Mouse (Mus musculus): ENCODE results near the gene Fcgr2b. TPM values are rescaled to one million over a fixed set of nuclear protein-coding genes. Genes with fewer than 3 reads are reported as not detected.

Gene Fcgr2b
- polyA plus RNA-seq, 1 experiment from 2014 or later, result 0.15 TPM

- 85% methylated on average over 11 of the region's 11 CpGs for WGBS
- H3K36me3 ChIP-seq (ENCODE audit: control insufficient read depth, insufficient read depth, low read length), result no peaks in the 10 kb centered on the region
- no peak overlapping the region for H3K27ac ChIP-seq (replicated peaks; ENCODE audit: low read depth, low read length)
- DNase-seq (ENCODE audit: low spot score) (no peak), ATAC-seq (ENCODE audit: insufficient number of reproducible peaks, low FRiP score, low TSS enrichment, low read depth) (no peak)
- H3K4me1 ChIP-seq (ENCODE audit: control insufficient read depth, insufficient read depth, low read length), result peaks cover 6% of the 10 kb centered on the region; the same call in 1 of the 2 replicates
- H3K27me3 ChIP-seq (ENCODE audit: control insufficient read depth, insufficient read depth, low read length), result peaks cover 21% of the 10 kb centered on the region
- no peak overlapping the region for H3K4me2 ChIP-seq (ENCODE audit: low read depth, severe bottlenecking)
- H3K9ac ChIP-seq (ENCODE audit: low read length), result no peak overlapping the region
- no peaks in the 10 kb centered on the region for H3K9me3 ChIP-seq (ENCODE audit: control insufficient read depth, low read length)
- H3K4me3 ChIP-seq (ENCODE audit: low read depth, low read length), result no peak overlapping the region
Observed at GRCm38 (mm10) chr1:170911907-170912660, 64.3 kb downstream of the Fcgr2b start.

Other genes starting within 250 kb of the Fcgr2b start
- 7.6 and 8.1 TPM in 2 replicates for gene Atf6, start 108.8 kb downstream of the Fcgr2b start, polyA plus RNA-seq (2014; fragmentation: Nextera tagmentation; extraction: Ambion mirVana)
- 0.72 TPM in 1 of 2 replicates, not detected in the other for gene Gm26620, start 91.5 kb downstream of the Fcgr2b start, polyA plus RNA-seq (2014; fragmentation: Nextera tagmentation; extraction: Ambion mirVana)
- 40.8 and 44.9 TPM in 2 replicates for gene Dusp12, start 91.0 kb downstream of the Fcgr2b start, polyA plus RNA-seq (2014; fragmentation: Nextera tagmentation; extraction: Ambion mirVana)
- gene Fcrlb, start 63.6 kb downstream of the Fcgr2b start, polyA plus RNA-seq (2014; fragmentation: Nextera tagmentation; extraction: Ambion mirVana), result not detected in 2 replicates
- gene Fcrla, start 49.0 kb downstream of the Fcgr2b start, polyA plus RNA-seq (2014; fragmentation: Nextera tagmentation; extraction: Ambion mirVana), result not detected in 2 replicates
- 0.26 and 0.27 TPM in 2 replicates for gene Fcgr4, start 42.4 kb upstream of the Fcgr2b start, polyA plus RNA-seq (2014; fragmentation: Nextera tagmentation; extraction: Ambion mirVana)
- 4.0 and 4.7 TPM in 2 replicates for gene Fcgr3, start 88.4 kb upstream of the Fcgr2b start, polyA plus RNA-seq (2014; fragmentation: Nextera tagmentation; extraction: Ambion mirVana)
- gene Cfap126, start 137.4 kb upstream of the Fcgr2b start, polyA plus RNA-seq (2014; fragmentation: Nextera tagmentation; extraction: Ambion mirVana), result 0.96 and 1.7 TPM in 2 replicates
- 267 and 288 TPM in 2 replicates for gene Sdhc, start 174.1 kb upstream of the Fcgr2b start, polyA plus RNA-seq (2014; fragmentation: Nextera tagmentation; extraction: Ambion mirVana)
- gene Mpz, start 174.2 kb upstream of the Fcgr2b start, polyA plus RNA-seq (2014; fragmentation: Nextera tagmentation; extraction: Ambion mirVana), result 0.61 and 0.68 TPM in 2 replicates
- gene Pcp4l1, start 219.7 kb upstream of the Fcgr2b start, polyA plus RNA-seq (2014; fragmentation: Nextera tagmentation; extraction: Ambion mirVana), result 2.7 and 4.3 TPM in 2 replicates
- 0.15 and 0.21 TPM in 2 replicates for gene Nr1i3, start 237.4 kb upstream of the Fcgr2b start, polyA plus RNA-seq (2014; fragmentation: Nextera tagmentation; extraction: Ambion mirVana)
- 25.4 and 26.4 TPM in 2 replicates for gene Tomm40l, start 246.0 kb upstream of the Fcgr2b start, polyA plus RNA-seq (2014; fragmentation: Nextera tagmentation; extraction: Ambion mirVana)
- gene Apoa2, start 248.5 kb upstream of the Fcgr2b start, polyA plus RNA-seq (2014; fragmentation: Nextera tagmentation; extraction: Ambion mirVana), result 2.8 and 4.6 TPM in 2 replicates

Measured in limb, embryonic 11.5 days (tissue).